Mouse (Mus musculus) right cerebral cortex, postnatal 14 days (tissue): ENCODE data around the gene H2-Q4.
"Not testable (repeated sequence)": the region's sequence is repeated elsewhere in the genome, so short reads cannot be mapped to it uniquely, and the experiment has no call there.

ENCODE experiments used
- DNase-seq: peaks from one replicate; pipeline ENCODE4 v3.0.0; 2022

The H2-Q4 gene

DNA sequence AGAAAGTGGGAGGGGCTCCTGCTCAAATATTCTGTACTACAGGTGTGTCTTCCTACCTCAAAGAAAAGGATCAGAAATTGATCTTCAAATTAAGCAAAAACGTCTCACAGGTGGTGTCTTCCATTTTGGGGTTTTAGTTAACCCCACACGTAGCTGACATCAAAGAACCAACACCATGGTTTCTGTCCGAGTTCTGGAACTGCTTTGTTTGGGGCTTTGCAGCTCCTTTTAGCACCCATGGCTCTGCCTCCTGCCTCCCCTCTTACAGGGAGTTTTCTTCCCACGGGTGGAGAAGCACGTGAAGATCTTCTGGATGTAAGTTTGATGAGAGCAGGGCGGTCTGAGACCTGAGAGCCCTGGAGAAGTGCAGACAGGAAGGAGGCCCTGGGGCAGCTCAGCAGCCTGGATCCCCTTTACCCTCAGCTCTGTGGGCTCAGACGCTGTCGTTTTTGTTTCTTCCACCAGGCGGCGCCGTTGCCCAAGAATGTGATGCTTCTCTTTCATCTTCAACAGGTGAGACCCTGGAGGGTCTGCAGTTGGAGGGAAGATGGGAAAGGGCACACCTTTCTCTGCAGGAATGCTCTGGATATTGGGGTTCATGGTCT, 40.9 kb downstream of the H2-Q4 start:
- peak; percentile 12 for DNase-seq

DNA sequence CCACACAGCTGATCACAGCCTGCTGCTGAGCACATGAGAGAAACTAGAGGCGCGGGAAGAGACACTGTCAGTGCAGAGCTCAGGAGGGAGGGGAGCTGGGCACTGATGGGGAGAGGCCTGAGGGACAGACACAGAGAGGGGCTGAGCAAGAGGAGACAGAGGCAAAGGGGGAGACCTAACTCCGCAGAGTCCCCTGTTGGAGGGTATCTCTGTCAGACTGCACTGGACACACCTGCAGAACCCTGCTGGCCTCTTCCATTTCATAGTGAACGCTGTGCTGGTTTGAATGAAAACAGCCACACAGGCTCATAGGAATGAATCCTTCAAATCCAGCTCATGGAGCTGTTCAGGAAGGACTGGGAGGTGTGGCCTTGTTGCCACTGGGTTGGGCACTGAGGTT, 41.9 kb downstream of the H2-Q4 start:
- not testable (repeated sequence) for DNase-seq

DNA sequence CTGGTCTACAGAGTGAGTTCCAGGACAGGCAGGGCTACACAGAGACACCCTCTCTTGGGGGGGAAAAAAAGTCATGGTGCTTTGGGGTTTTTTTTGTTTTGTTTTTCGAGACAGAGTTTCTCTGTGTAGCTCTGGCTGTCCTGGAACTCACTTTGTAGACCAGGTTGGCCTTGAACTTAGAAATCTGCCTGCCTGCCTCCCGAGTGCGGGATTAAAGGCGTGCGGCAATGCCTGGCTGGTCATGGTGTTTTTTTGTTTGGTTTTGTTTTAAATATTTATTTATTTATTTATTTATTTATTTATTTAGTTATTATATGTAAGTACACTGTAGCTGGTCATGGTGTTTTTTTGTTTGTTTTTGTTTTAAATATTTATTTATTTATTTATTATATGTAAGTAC, 42.9 kb downstream of the H2-Q4 start:
- not testable (repeated sequence) for DNase-seq

DNA sequence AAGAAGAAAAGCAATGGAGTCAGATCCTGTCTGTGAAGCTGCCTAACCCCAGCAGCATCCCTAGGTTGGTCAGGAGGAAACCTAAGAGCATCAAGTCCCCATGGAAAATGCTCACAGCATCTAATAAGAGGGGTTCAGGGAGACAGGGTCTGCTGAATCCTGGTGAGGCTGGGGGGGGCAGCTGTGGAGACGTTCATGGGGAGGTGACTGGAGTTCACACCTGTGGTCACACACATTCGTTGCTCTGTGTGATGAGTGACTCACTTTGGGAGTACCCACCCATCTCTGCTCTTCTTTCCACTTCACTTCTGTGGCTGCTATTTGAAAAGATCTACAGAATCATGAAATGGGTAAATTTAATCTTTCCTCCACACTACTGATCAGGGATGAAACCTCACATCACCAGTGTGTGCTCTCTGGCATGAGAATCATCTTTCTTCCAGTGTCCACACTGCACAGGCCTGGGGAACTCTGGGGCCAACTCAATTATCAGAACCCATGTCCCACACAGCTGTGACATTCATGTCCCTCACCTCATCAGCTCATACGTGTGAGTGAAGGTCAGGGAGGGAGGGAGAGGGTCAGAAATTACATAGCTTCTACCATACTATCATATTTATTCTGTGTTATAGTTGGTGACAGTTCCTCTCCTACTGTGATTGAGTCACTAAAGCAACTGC, 43.9 kb downstream of the H2-Q4 start:
- DNase-seq: not testable (repeated sequence)

DNA sequence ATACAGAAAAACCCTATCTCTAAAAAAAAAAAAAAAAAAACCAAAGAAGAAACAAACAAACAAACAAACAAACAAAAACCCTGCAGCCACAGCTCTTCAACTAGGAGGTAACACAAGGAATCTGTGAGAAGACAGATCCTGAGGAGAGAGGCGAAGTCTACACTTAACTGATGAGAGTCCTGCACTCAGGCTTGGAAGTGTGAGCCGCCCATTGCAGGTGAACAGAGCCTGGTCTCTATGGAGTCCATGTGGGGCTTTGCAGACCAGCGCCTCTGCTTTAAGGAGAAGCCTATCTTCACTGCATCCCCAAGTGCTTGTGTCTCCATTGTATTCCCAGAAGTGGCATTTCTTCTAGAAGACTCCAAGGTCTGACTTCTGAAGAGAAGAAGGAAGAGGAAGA, 44.7 kb downstream of the H2-Q4 start:
- not testable (repeated sequence) for DNase-seq

DNA sequence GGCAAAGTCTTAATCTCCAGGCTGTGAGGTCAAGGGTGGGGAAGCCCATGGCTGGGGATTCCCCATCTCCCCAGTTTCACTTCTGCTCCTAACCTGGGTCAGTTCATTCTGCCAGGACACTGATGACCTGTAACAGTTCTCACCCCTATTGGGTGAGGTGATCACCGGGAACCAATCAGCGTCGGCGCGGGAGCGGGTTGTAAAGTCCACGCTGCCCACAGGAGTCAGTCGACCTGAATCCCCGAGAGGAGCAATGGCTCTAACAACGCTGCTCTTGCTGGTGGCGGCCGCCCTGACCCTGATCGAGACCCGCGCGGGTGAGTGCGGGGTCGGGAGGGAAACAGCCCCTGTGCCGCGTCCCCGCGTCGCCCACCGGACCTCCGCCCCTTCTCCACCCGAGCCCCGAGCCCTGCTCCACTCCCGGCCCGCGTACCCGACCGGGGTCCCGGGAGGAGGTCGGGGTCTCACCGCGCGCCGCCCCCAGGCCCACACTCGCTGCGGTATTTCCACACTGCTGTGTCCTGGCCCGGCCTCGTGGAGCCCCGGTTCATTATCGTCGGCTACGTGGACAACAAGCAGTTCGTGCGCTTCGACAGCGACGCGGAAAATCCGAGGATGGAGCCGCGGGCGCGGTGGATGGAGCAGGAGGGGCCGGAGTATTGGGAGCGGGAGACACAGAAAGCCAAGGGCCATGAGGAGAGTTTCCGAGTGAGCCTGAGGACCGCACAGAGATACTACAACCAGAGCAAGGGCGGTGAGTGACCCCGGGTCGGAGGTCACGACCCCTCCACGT, 45.4 kb downstream of the H2-Q4 start, which contains the start of gene H2-Q6:
Gene H2-Q6 (plus strand): TSS at position 227 of the 793 bp plus-strand sequence.
- peak; percentile 24 for DNase-seq

DNA sequence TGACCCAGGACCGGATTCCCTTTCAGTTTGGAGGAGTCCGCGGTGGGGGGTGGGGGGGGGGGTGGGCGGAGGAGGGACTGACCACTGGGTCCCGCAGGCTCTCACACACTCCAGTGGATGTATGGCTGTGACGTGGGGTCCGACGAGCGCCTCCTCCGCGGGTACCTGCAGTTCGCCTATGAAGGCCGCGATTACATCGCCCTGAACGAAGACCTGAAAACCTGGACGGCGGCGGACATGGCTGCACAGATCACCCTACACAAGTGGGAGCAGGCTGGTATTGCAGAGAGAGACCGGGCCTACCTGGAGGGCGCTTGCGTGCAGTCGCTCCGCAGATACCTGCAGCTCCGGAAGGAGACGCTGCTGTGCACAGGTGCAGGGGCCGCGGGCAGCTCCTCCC, 46.1 kb downstream of the H2-Q4 start:
- not testable (repeated sequence) for DNase-seq

DNA sequence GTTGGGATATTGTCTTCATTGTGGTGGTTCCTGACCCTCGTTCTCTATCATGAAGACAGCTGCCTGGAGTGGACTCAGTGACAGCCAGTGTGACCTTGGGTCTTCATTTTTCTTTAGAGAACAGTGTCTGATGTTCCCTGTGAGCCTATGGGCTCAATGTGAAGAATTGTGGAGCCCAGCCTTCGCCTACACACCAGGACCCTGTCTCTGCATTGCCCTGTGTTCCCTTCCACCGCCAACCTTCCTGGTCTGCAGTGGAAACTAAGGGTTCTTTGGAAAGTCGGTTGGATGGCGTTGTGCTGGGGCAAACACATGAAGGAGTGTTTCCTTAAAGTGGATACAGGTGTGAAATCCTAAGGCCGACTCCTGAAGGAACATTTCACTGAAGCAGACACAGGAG, 49.5 kb downstream of the H2-Q4 start:
- DNase-seq: not testable (repeated sequence)

DNA sequence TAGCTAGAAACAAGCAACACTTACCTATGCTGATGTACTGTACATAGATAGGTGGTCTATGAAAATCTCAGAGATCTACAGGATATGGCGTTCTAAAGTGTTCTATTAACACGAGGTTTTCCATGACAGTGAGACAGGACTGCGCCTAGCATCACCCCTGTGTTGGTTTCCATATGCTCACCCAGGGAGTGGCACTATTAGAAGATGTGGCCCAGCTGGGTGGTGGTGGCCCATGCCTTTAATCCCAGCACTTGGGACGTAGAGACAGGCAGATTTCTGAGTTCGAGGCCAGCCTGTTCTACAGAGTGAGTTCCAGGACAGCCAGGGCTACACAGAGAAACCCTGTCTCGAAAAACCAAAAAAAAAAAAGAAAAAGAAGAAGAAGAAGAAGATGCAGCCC, 51.3 kb downstream of the H2-Q4 start:
- DNase-seq: not testable (repeated sequence)

DNA sequence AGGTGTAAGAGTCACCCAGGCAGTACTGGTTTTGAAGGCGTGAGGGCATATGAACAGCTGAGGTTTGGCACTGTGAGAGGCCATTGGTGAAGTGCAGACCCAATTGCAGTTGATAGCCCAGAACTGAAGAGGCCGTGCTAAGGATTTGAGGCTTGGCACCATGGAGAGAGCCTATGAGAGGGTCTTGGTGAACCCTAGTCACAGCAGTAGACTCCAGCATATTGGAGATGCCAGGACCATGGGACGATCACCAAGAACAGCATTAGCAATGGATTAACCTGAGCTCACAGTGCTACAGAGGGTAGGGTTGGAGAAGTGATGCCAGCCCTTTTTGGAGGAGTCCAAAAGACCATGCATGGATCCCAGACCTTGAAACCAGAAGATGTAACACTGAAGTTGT, 52.8 kb downstream of the H2-Q4 start:
- DNase-seq: not testable (repeated sequence)

DNA sequence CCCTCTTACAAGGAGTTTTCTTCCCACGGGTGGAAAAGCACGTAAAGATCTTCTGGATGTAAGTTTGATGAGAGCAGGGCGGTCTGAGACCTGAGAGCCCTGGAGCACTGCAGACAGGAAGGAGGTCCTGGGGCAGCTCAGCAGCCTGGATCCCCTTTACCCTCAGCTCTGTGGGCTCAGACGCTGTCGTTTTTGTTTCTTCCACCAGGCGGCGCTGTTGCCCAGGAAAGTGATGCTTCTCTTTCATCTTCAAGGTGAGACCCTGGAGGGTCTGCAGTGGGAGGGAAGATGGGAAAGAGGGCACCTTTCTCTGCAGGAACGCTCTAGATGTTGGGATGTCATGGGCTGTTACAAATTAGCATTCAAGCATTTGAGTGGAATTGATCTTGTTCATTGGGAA, 55.4 kb downstream of the H2-Q4 start:
- not testable (repeated sequence) for DNase-seq
